In the genomic region with DNA sequence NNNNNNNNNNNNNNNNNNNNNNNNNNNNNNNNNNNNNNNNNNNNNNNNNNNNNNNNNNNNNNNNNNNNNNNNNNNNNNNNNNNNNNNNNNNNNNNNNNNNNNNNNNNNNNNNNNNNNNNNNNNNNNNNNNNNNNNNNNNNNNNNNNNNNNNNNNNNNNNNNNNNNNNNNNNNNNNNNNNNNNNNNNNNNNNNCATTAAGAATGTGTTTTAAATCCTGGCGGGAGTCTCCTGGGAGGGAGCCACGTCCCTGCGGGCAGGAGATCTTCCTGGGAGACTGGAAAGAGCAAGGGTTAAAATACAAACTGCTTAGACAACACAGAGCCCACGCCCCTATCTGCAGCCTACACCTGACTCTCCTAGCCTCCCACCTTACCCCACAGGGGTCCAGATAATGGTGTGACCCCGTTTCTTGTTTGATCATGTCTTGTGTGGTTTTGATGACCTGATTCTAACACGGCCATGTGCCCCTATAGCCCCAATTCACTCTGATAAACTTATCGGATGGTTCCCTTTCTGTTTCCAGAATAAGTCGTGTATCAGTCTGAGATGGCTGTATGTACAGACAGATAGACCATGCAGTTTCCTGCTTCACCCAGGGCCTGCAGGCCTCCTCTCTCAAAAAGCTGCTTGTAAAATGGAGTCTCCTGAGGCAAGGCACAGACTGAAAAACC, we compare ENCODE assay signal across 11 mouse cellular contexts.
A peak's percentile ranks its signal among the peaks of the same experiment; 100 is the strongest.
DNase-seq lines count a peak whose midpoint lies in the region; ATAC-seq and TF ChIP-seq lines count a peak whose summit lies in the region.
"Had no signal": no experiment of that assay in that cellular context is flagged by ENCODE, and none has a peak within 500 bp of the region (broad histone marks: within the 10 kb centered on the region; RNA-seq: fewer than 3 reads in every experiment).

No protein-coding gene starts in this region.

- H3K27me3 ChIP-seq in kidney, adult 2 months (replicated peaks; ENCODE audit: control insufficient read depth, insufficient read depth, low read length), result no peaks in the 10 kb centered on the region
- H3K27me3 ChIP-seq in intestine, postnatal 0 days (replicated peaks; ENCODE audit: control insufficient read depth, insufficient read depth, low read length), result no peaks in the 10 kb centered on the region
- H3K27me3 ChIP-seq in midbrain, embryonic 12.5 days, result 0 out of 2 replicates have a peak, but pooled peaks cover 6% of the 10 kb centered on the region

- no peaks in the 10 kb centered on the region for H3K36me3 ChIP-seq in kidney, adult 2 months (ENCODE audit: control insufficient read depth, insufficient read depth, low read length)
- H3K36me3 ChIP-seq in intestine, postnatal 0 days (ENCODE audit: control insufficient read depth, insufficient read depth), result no peaks in the 10 kb centered on the region
- no peaks in the 10 kb centered on the region for H3K36me3 ChIP-seq in midbrain, embryonic 12.5 days

- WGBS in kidney, adult 2 months, result 62% methylated on average over 8 of the region's 8 CpGs
- 33% methylated on average over 8 of the region's 8 CpGs for WGBS in intestine, postnatal 0 days
- 24% methylated on average over 8 of the region's 8 CpGs for WGBS in midbrain, embryonic 12.5 days

- H3K9me3 ChIP-seq in intestine, postnatal 0 days (ENCODE audit: control insufficient read depth), result no peaks in the 10 kb centered on the region
- H3K9me3 ChIP-seq in midbrain, embryonic 12.5 days, result 0 out of 2 replicates have a peak, but pooled peaks cover 2% of the 10 kb centered on the region

- no peak overlapping the region for H3K9ac ChIP-seq in intestine, postnatal 0 days (ENCODE audit: low read depth, low read length)
- peak overlapping the region; percentile 28; the same call in 1 of the 2 replicates for H3K9ac ChIP-seq in midbrain, embryonic 12.5 days (replicated peaks)

- peak; percentile 16; the same call in 1 of the 2 replicates for ATAC-seq in intestine, postnatal 0 days
- no peak for ATAC-seq in midbrain, embryonic 12.5 days (ENCODE audit: low FRiP score, low read depth)
- ATAC-seq in monocyte, adult 5-6 weeks (replicated peaks; ENCODE audit: insufficient number of reproducible peaks, low FRiP score, low TSS enrichment, poor library complexity, severe bottlenecking), result no peak

- no peak overlapping the region for H3K27ac ChIP-seq in kidney, adult 2 months (ENCODE audit: insufficient read depth, low read depth, low read length)
- H3K27ac ChIP-seq in intestine, postnatal 0 days (ENCODE audit: low read depth, low read length), result no peak overlapping the region
- H3K27ac ChIP-seq in midbrain, embryonic 12.5 days (replicated peaks), result no peak overlapping the region

- TF ChIP-seq POLR2A in kidney, adult 2 months (IDR thresholded peaks at IDR 0.05; ENCODE audit: low read depth, low read length), result no peak

- H3K4me1 ChIP-seq in kidney, adult 2 months (ENCODE audit: control insufficient read depth, insufficient read depth, low read length), result no peaks in the 10 kb centered on the region
- H3K4me1 ChIP-seq in intestine, postnatal 0 days (replicated peaks; ENCODE audit: control insufficient read depth, insufficient read depth, low read length), result 0 out of 2 replicates have a peak, but pooled peaks cover 11% of the 10 kb centered on the region
- peaks cover 38% of the 10 kb centered on the region for H3K4me1 ChIP-seq in midbrain, embryonic 12.5 days
- H3K4me1 ChIP-seq: megakaryocyte, embryonic 14.5 days had no signal

- H3K4me3 ChIP-seq in kidney, adult 2 months (ENCODE audit: insufficient read depth, low read depth, low read length), result no peak overlapping the region
- H3K4me3 ChIP-seq in intestine, postnatal 0 days (ENCODE audit: low read depth, low read length), result no peak overlapping the region
- H3K4me3 ChIP-seq in midbrain, embryonic 12.5 days, result no peak overlapping the region
- H3K4me3 ChIP-seq: megakaryocyte, embryonic 14.5 days had no signal

- TF ChIP-seq CTCF in kidney, adult 2 months (conservative IDR thresholded peaks at IDR 0.05; ENCODE audit: insufficient read depth, insufficient read length, low read depth, low read length), result no peak
- no peak for TF ChIP-seq CTCF in intestine, postnatal 0 days (IDR thresholded peaks at IDR 0.05; ENCODE audit: low read depth)

- peak; percentile 77 for DNase-seq in kidney, adult 2 months
- no peak for DNase-seq in kidney, postnatal 4 days
- peak; percentile 58 for DNase-seq in MEL-GATA-1-ER (ENCODE audit: extremely low read depth, low read depth)
- DNase-seq in B cell, adult 2 months, result no peak
- no peak for DNase-seq in embryo, embryonic 10 days (ENCODE audit: low spot score)
- DNase-seq: cerebellum, adult 9-10 months; heart, postnatal 14 days had no signal

- H3K4me2 ChIP-seq in intestine, postnatal 0 days (replicated peaks; ENCODE audit: low read depth), result no peak overlapping the region
- no peak overlapping the region for H3K4me2 ChIP-seq in midbrain, embryonic 12.5 days (replicated peaks)

Comparison
In these comparisons a context has a peak if more than half of its experiments do, and no peak if none do; other contexts are left out.
1. DNase-seq: peak in kidney, adult 2 months (single experiment) and MEL-GATA-1-ER (single experiment); none in kidney, postnatal 4 days (0 of 2), B cell, adult 2 months (0 of 2) and embryo, embryonic 10 days (single experiment).